Mouse (Mus musculus) heart, adult 9 months (tissue): Measurements from ENCODE around the gene Csf2ra.
"Not testable (repeated sequence)": the region's sequence is repeated elsewhere in the genome, so short reads cannot be mapped to it uniquely, and the experiment has no call there.

Experiments
- DNase-seq, 2 experiments: peaks; one replicate each; pipeline ENCODE4 v3.0.0; 2022; ENCODE audit warnings: low spot score in 2 of 2

Csf2ra gene

DNA sequence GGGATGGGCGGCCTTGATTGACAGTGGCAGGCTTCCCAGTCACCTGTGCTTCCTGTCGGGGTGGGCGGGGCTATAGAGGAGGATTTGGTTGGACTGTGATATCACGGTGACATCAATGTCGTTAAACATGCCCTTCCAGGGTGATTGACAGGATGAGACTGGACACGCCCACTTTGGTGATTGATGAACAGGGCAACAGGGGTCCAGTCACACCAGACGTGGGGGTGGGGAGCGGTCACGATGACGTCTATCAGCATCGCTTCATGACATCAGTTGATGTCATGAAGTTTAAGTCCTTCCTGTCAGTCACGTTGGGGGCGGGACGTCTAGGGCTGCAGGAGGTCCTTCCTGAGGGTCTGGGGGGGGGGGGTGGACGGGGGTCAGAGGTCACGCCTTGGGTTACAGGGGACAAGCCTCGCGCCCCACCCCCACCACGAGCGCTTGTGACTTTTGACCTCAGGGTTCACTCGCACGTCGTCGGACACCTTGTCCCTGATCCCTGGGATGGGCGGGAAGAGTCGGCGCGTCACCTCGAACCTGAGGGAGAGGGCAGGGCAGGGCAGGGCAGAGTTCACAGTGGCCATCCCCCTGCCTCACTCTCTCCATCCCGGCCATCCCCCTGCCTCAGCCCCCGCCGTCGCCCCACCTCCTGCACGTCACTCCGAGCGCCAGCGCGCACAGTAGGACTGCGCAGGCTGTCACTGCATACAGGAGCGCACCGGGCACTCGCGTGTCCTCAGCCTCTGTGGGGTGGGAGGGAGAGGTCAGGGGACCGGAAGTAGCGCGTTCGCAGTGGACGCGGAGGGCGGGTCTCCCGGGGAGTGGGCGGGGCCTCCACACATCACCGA is 3.3 kb downstream of the Csf2ra start:
- no peak for DNase-seq

DNA sequence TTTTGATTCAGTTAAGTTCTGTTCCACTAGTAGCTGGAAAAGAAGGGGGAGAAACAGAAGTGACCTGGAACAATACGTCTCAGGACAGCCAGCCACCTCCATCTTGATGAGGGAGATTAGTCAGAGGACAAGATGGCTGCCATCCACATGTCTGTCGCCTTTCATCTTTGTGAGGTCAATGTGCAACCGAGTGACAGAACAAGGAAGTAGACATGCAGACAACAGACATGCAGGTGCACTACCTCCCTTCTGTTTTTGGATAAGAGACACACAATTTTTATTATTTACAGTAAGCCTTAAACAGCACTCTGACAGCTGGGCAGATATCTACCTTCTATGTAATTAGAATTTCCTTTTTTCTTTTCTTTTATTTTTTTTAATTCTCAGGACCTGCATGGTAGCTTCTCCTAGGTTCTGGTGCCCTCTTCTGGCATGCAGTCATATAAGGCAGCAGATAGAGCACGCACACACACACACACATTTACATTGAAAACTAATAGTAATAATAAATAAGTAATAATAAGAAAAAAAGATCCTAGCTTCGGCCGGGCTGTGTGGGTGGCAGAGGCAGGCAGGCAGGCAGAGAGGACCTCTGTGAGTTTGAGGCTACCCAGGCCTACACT is 4.4 kb downstream of the Csf2ra start:
- DNase-seq: no peak

DNA sequence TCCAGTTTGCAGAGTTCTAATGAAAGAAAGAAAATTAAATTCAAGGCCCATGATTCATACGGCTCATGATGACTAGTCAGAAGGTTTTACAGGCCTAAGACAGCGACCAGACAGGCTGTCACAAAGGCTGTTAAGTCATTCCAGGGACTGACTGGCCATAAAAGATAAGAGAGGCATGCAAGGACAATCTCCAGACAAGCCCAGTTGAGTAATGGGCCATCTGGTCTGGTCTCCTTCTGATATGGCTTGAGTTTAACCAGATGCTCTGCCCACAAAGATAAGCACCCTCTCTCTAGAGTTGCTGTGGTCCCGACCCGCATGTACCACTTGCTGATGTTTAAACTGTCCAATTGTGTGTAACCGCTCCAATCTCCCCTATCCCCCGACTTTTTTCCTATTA is 20.7 kb downstream of the Csf2ra start:
- DNase-seq: not testable (repeated sequence)

- DNase-seq: peak; percentile 20 to 33
Measured at GRCm38 (mm10) chr19:61199836-61200235, 28.4 kb downstream of the Csf2ra start.

GRCm38 (mm10) chr19:61199316-61199715 is 28.9 kb downstream of the Csf2ra start:
- peak; percentile 85 to 90 for DNase-seq

- not testable (repeated sequence) for DNase-seq
Measured at GRCm38 (mm10) chr19:61183590-61183989, 44.6 kb downstream of the Csf2ra start, which contains the start of gene Gm6020. Gene Gm6020 (plus strand): TSS chr19:61183890.

DNA sequence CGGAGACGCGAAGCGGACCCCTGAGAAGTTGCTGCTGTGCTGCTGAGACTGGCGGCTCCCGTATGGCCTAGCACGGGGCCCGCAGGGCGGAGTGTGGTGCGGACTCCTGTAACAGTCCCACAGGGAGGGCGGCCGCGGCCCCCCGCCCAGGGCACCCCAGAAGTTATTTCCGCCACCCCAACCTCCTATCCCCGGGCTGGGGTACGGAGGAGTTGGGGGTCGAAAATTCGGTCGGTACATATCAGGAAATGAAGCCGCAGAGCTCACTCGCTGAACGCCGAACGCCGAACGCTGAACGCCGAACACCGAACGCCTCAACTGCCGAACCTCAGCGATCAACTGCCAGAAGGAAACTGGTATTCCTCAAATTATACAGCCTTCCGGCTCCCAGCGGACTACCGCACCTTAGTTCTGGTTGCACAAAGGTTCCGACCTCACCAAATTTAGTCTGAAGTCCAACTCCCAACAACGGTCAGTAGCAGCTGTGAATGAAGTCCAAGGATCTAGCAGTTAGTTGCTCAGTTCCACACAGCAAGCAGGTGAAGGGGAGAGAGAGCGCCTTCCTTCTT is 52.4 kb downstream of the Csf2ra start, which contains the start of gene Gm7102:
Gm7102 (minus strand) TSS at position 554 of the 569 bp plus-strand sequence.
- no peak for DNase-seq
